23 mouse cellular contexts compared by ENCODE assay signal in the genomic region with DNA sequence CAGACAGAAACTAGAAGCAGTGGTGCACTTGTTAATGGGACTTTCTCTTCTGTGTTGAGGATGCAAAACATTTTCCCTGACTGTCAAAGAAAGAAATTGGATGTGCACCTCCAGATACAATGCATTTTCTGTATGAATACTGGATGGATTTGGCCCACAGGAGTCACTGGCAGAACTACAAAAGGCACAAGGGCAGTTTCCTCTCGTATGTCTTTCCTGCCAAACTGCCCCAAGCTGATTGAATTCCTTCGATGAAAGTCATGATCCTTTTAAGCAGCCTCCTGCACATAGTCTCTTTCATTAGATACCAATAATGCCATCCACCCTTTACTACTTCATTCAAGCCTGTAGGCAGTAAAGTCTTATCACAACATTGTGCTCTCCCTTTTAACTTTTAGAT. TPM values are rescaled to one million over a fixed set of nuclear protein-coding genes. Genes with fewer than 3 reads are reported as not detected.
DNase-seq lines count a peak whose midpoint lies in the region; ATAC-seq and TF ChIP-seq lines count a peak whose summit lies in the region.
"Had no signal": no experiment of that assay in that cellular context is flagged by ENCODE, and none has a peak within 500 bp of the region (broad histone marks: within the 10 kb centered on the region; RNA-seq: fewer than 3 reads in every experiment).

No protein-coding gene starts in this region.

- CTCF ChIA-PET in Patski (lab: Charles Lee), result no interaction called here

- POLR2A ChIA-PET in Patski (lab: Charles Lee), result no interaction called here

- ATAC-seq in Patski, result peak; percentile 60
- ATAC-seq: CD4-positive, CD25-positive, alpha-beta regulatory T cell, adult 4 months; forebrain, embryonic 14.5 days; forebrain, embryonic 16.5 days had no signal

- H3K27me3 ChIP-seq in Patski, result no peaks in the 10 kb centered on the region
- H3K27me3 ChIP-seq: CH12.LX; embryonic facial prominence, embryonic 12.5 days; forebrain, embryonic 12.5 days had no signal

- in situ Hi-C loops in Patski (cut with MboI; ENCODE audit: low pct_unique_long_range_greater_than_20kb), result no loop called here

- DNase-seq in Muller cell, postnatal 12 days (ENCODE audit: inconsistent ontology term), result peak; percentile 56
- DNase-seq in Patski (ENCODE audit: low read depth, low spot score), result no peak
- DNase-seq in adrenal gland, postnatal 14 days, result no peak
- no peak for DNase-seq in lung, postnatal 4 days
- no peak for DNase-seq in thymus, adult 18-20 months
- DNase-seq: adrenal gland, adult 2 months; adrenal gland, postnatal 10 days; adrenal gland, postnatal 36 days; B cell, adult 2 months; cerebellum, adult 11-12 months; cerebellum, adult 2 months; cerebellum, adult 9-10 months; cerebellum, postnatal 10 days; cerebellum, postnatal 25 days had no signal

- no peak for TF ChIP-seq CTCF in Patski (IDR thresholded peaks at IDR 0.05)

RNA-seq across cellular contexts. Expression of gene Ptgs2, which starts 58.2 kb away (rescaled TPM):
- 2.4 TPM for polyA plus RNA-seq in Patski (2021)
- 0.30 and 2.3 TPM in 2 replicates for total RNA-seq in adrenal gland, postnatal 14 days (2021)
- total RNA-seq: G1E had no signal
- polyA plus RNA-seq: CD4-positive, CD25-positive, alpha-beta regulatory T cell, adult 4 months; erythroblast, embryonic 14.5 days; forebrain, embryonic 10.5 days; forebrain, embryonic 14.5 days; forebrain, embryonic 16.5 days; G1E had no signal
